Mouse (Mus musculus) embryonic facial prominence, embryonic 11.5 days (tissue): ENCODE measurements around the gene Phldb1. TPM values are rescaled to one million over a fixed set of nuclear protein-coding genes. Genes with fewer than 3 reads are reported as not detected.

Experiments used
- ATAC-seq: fragments of 200-750 bp; cut with Nextera tagmentation; replicated peaks from 2 replicates; pipeline ENCODE4 v1.8.0; 2017; ENCODE audit warnings: low read depth; ENCODE audit not compliant: insufficient number of reproducible peaks, low FRiP score, low TSS enrichment
- DNase-seq: peaks from one replicate; pipeline ENCODE4 v3.0.0-alpha.2; 2015; ENCODE audit warnings: low spot score
- H3K27ac ChIP-seq: fragments of 300-500 bp; sonication (generic); replicated peaks from 2 replicates; pipeline ENCODE4 v1.5.1; 2014; ENCODE audit warnings: mild to moderate bottlenecking, low read depth, low read length, control low read depth
- H3K27me3 ChIP-seq: fragments of 300-500 bp; sonication (generic); 2 replicates; pipeline ENCODE4 v1.6.1; 2014; ENCODE audit warnings: mild to moderate bottlenecking, low read length, moderate library complexity, mixed read lengths; ENCODE audit not compliant: control insufficient read depth, insufficient read depth
- H3K36me3 ChIP-seq: fragments of 300-500 bp; sonication (generic); replicated peaks from 2 replicates; pipeline ENCODE4 v1.6.1; 2014; ENCODE audit warnings: low read depth, mild to moderate bottlenecking, low read length, moderate library complexity, mixed read lengths; ENCODE audit not compliant: control insufficient read depth, insufficient read depth
- H3K4me1 ChIP-seq: fragments of 300-500 bp; sonication (generic); 2 replicates; pipeline ENCODE4 v1.6.1; 2014; ENCODE audit warnings: low read length, mixed read lengths; ENCODE audit not compliant: control insufficient read depth, insufficient read depth
- H3K4me2 ChIP-seq: fragments of 300-500 bp; sonication (generic); 2 replicates; pipeline ENCODE4 v1.6.1; 2014; ENCODE audit warnings: low read depth, mild to moderate bottlenecking, control low read depth, low read length, moderate library complexity
- H3K4me3 ChIP-seq: fragments of 300-500 bp; sonication (generic); 2 replicates; pipeline ENCODE4 v1.5.1; 2014; ENCODE audit warnings: low read depth, low read length, control low read depth
- H3K9ac ChIP-seq: fragments of 300-500 bp; sonication (generic); replicated peaks from 2 replicates; pipeline ENCODE4 v1.6.1; 2014; ENCODE audit warnings: mild to moderate bottlenecking, control low read depth, low read length
- H3K9me3 ChIP-seq: fragments of 300-500 bp; sonication (generic); replicated peaks from 2 replicates; pipeline ENCODE4 v1.6.1; 2016; ENCODE audit warnings: mild to moderate bottlenecking, low read length, inconsistent platforms, mixed read lengths; ENCODE audit not compliant: control insufficient read depth
- WGBS: fragments of 180-500 bp; shearing (Covaris S2); extraction: QIAGEN DNeasy Blood & Tissue Kit; methylation state at CpG from one replicate; pipeline ENCODE4 v1.1.7; 2014; 5-methylcytosine and 5-hydroxymethylcytosine counted together
- polyA plus RNA-seq: library from polyadenylated mRNA; unstranded; fragments of >200 nt; fragmentation: Nextera tagmentation; extraction: Ambion mirVana; gene quantifications from 2 replicates; pipeline ENCODE4 v1.2.1, GENCODE M21; 2014

Phldb1 gene
- polyA plus RNA-seq, 1 experiment from 2014 or later = 27.8 TPM

DNA sequence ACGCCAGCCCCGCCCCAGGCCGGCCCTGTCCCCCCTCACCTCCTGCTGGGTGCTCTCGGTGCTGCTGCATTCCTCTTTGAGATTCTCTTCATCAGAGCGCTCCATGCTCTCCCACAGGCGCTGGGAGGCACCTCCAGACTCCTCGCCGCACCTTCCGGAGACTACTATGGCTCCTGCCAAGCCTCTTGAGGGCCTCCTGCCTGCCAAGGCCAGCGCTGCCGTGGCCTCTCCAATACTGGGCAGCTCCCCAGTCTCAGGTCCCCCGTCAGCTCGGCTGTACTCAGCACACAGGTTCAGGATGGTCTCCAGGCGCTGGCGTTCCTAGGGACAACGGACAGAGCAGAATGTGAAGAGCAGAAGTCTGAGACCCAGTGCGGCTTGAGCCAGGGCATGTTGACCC lies 23.4 kb downstream of the Phldb1 start:
- no peaks in the 10 kb centered on the region for H3K27me3 ChIP-seq
- no peak overlapping the region for H3K27ac ChIP-seq
- no peak for DNase-seq
- no peak overlapping the region for H3K9ac ChIP-seq
- no peak overlapping the region for H3K4me3 ChIP-seq
- H3K4me1 ChIP-seq = peaks cover 11% of the 10 kb centered on the region; the same call in 1 of the 2 replicates
- H3K36me3 ChIP-seq = peaks cover 2% of the 10 kb centered on the region
- WGBS = 68% methylated on average over 17 of the region's 17 CpGs
- no peak overlapping the region for H3K4me2 ChIP-seq
- no peaks in the 10 kb centered on the region for H3K9me3 ChIP-seq
- no peak for ATAC-seq

- no peak overlapping the region for H3K9ac ChIP-seq
- 93% methylated on average over 5 of the region's 5 CpGs for WGBS
Measured at GRCm38 (mm10) chr9:44710213-44710612, 24.8 kb downstream of the Phldb1 start.

GRCm38 (mm10) chr9:44709600-44709999 lies 25.4 kb downstream of the Phldb1 start:
- 51% methylated on average over 2 of the region's 2 CpGs for WGBS
- Histone ChIP-seq H3K36me3 (no peaks in the 10 kb centered on the region; the same call in none of the 2 replicates), H3K9me3 (no peaks in the 10 kb centered on the region), H3K27me3 (no peaks in the 10 kb centered on the region), H3K4me2 (no peak overlapping the region), H3K4me1 (peaks cover 11% of the 10 kb centered on the region; the same call in 1 of the 2 replicates), H3K9ac (no peak overlapping the region), H3K4me3 (no peak overlapping the region), H3K27ac (no peak overlapping the region)
- peak; percentile 60 for DNase-seq
- no peak for ATAC-seq

More at GRCm38 (mm10) chr9:44710213-44710612, 24.8 kb downstream of the Phldb1 start:
- H3K4me2 ChIP-seq = no peak overlapping the region
- no peak overlapping the region for H3K4me3 ChIP-seq
- no peaks in the 10 kb centered on the region for H3K9me3 ChIP-seq
- DNase-seq (no peak), ATAC-seq (no peak)
- no peak overlapping the region for H3K27ac ChIP-seq
- no peaks in the 10 kb centered on the region for H3K27me3 ChIP-seq
- H3K36me3 ChIP-seq = no peaks in the 10 kb centered on the region; the same call in none of the 2 replicates
- peaks cover 11% of the 10 kb centered on the region; the same call in 1 of the 2 replicates for H3K4me1 ChIP-seq

- Histone ChIP-seq H3K4me3 (peak overlapping the region; percentile 29), H3K36me3 (no peaks in the 10 kb centered on the region; the same call in none of the 2 replicates), H3K27me3 (no peaks in the 10 kb centered on the region), H3K4me1 (peaks cover 11% of the 10 kb centered on the region; the same call in 1 of the 2 replicates), H3K9me3 (no peaks in the 10 kb centered on the region), H3K27ac (peak overlapping the region; percentile 43), H3K4me2 (peak overlapping the region; percentile 73), H3K9ac (peak overlapping the region; percentile 48)
- 22% methylated on average over 6 of the region's 6 CpGs for WGBS
- DNase-seq = peak; percentile 39
- peak; percentile 10; the same call in 1 of the 2 replicates for ATAC-seq
Measured at GRCm38 (mm10) chr9:44708925-44709324, 26.1 kb downstream of the Phldb1 start.

GRCm38 (mm10) chr9:44708429-44708765 lies 26.6 kb downstream of the Phldb1 start:
- H3K9me3 ChIP-seq = no peaks in the 10 kb centered on the region
- ATAC-seq (peak; percentile 74), DNase-seq (peak; percentile 82)
- peak overlapping the region; percentile 29 for H3K4me3 ChIP-seq
- no peaks in the 10 kb centered on the region for H3K27me3 ChIP-seq
- WGBS = 2% methylated on average over 21 of the region's 24 CpGs
- peak overlapping the region; percentile 53 for H3K9ac ChIP-seq
- H3K36me3 ChIP-seq = no peaks in the 10 kb centered on the region; the same call in none of the 2 replicates
- peaks cover 11% of the 10 kb centered on the region; the same call in 1 of the 2 replicates for H3K4me1 ChIP-seq
- peak overlapping the region; percentile 73 for H3K4me2 ChIP-seq
- no peak overlapping the region; the same call in 1 of the 2 replicates for H3K27ac ChIP-seq

GRCm38 (mm10) chr9:44707749-44708428 lies 27.1 kb downstream of the Phldb1 start:
- H3K4me3 ChIP-seq = peak overlapping the region; percentile 29
- H3K9ac ChIP-seq = peak overlapping the region; percentile 53
- no peaks in the 10 kb centered on the region for H3K27me3 ChIP-seq
- DNase-seq (peak; percentile 9), ATAC-seq (0 out of 2 replicates have a peak, but pooled peaks have one; percentile 2)
- H3K27ac ChIP-seq = no peak overlapping the region
- no peaks in the 10 kb centered on the region; the same call in none of the 2 replicates for H3K36me3 ChIP-seq
- no peaks in the 10 kb centered on the region for H3K9me3 ChIP-seq
- 27% methylated on average over 28 of the region's 28 CpGs for WGBS
- H3K4me2 ChIP-seq = peak overlapping the region; percentile 73
- H3K4me1 ChIP-seq = peaks cover 11% of the 10 kb centered on the region; the same call in 1 of the 2 replicates

DNA sequence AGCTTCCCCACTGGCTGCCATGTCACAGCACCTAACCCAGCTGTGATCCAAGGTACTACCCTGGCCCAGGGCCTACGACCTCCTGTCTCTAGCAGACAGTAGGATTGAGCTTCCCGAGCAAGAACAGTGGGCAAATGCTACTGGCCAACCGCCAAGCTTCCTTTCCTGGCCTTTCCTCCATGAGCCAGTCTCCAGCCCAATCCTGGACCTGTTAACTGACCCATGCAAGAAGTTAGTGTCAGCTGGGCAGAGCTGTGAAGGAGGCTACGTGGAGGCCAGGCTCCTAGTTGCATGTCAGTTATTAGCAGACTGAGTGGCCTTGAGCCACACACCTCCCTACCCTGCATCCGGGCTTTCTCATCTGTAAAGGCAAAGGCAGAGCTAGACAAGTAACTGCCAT lies 35.3 kb downstream of the Phldb1 start:
- H3K27me3 ChIP-seq = no peaks in the 10 kb centered on the region
- no peak overlapping the region; the same call in 1 of the 2 replicates for H3K9ac ChIP-seq
- no peak overlapping the region for H3K4me3 ChIP-seq
- no peaks in the 10 kb centered on the region for H3K4me1 ChIP-seq
- ATAC-seq (no peak), DNase-seq (no peak)
- H3K4me2 ChIP-seq = no peak overlapping the region
- H3K27ac ChIP-seq = no peak overlapping the region
- no peaks in the 10 kb centered on the region for H3K9me3 ChIP-seq
- peaks cover 14% of the 10 kb centered on the region for H3K36me3 ChIP-seq
- 88% methylated on average over 5 of the region's 5 CpGs for WGBS

GRCm38 (mm10) chr9:44699196-44699595 lies 35.8 kb downstream of the Phldb1 start:
- no peaks in the 10 kb centered on the region for H3K27me3 ChIP-seq
- H3K4me3 ChIP-seq = no peak overlapping the region
- no peaks in the 10 kb centered on the region for H3K4me1 ChIP-seq
- H3K4me2 ChIP-seq = no peak overlapping the region
- DNase-seq = no peak
- no peaks in the 10 kb centered on the region for H3K9me3 ChIP-seq
- 92% methylated on average over 10 of the region's 10 CpGs for WGBS
- no peak overlapping the region; the same call in 1 of the 2 replicates for H3K9ac ChIP-seq
- no peak overlapping the region for H3K27ac ChIP-seq
- ATAC-seq = no peak
- peaks cover 15% of the 10 kb centered on the region for H3K36me3 ChIP-seq
